Mouse (Mus musculus): ENCODE results near the gene Kel.

DNA sequence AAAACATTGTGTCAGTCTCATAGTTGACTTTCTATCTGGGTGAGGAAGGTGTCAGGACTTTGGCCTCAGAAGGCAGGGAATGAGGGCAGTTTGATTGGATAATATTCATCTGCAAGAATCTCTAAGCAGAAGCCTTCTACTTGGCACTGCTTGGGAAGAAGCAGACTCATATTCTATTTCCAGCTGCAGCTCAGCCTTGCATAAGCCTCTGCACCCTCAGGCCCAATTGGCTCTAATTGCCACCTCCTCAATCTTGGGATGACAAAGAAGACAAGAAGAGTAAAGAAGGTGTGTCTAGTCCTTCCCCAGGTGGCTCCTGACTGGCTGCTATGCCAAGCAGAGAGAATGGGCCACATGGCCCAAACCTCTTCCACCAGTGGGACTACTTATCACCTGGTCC lies 57.5 kb downstream of the Kel start:
- TF ChIP-seq CTCF (conservative IDR thresholded peaks at IDR 0.05; ENCODE audit: insufficient read depth, insufficient read length, low read depth, low read length): no peak
- TF ChIP-seq POLR2A (IDR thresholded peaks at IDR 0.05; ENCODE audit: low read depth, low read length): no peak

All from kidney, adult 2 months (tissue).